Mouse (Mus musculus) lung, postnatal 4 days (tissue): ENCODE measurements around the gene Wnt9a.
"Not testable (repeated sequence)": the region's sequence is repeated elsewhere in the genome, so short reads cannot be mapped to it uniquely, and the experiment has no call there.

Experiments used
- DNase-seq, 2 experiments: peaks; one replicate each; pipeline ENCODE4 v3.0.0; 2021

Wnt9a gene

GRCm38 (mm10) chr11:59306461-59307421 lies at the start of gene Wnt9a:
Wnt9a (plus strand) TSS chr11:59306928.
- DNase-seq, result peak; percentile 71 to 88

- DNase-seq, result no peak
Measured at GRCm38 (mm10) chr11:59259647-59260046, 47.1 kb upstream of the Wnt9a start.

GRCm38 (mm10) chr11:59260706-59261493 lies 45.8 kb upstream of the Wnt9a start:
- DNase-seq, result peak; percentile 53 to 82

GRCm38 (mm10) chr11:59262308-59262707 lies 44.4 kb upstream of the Wnt9a start:
- DNase-seq, result no peak

- peak; percentile 74 to 87 for DNase-seq
Measured at GRCm38 (mm10) chr11:59263870-59264563, 42.7 kb upstream of the Wnt9a start.

GRCm38 (mm10) chr11:59264593-59264992 lies 42.1 kb upstream of the Wnt9a start:
- no peak for DNase-seq

GRCm38 (mm10) chr11:59265154-59265813 lies 41.4 kb upstream of the Wnt9a start:
- DNase-seq, result no peak

- no peak for DNase-seq
Measured at GRCm38 (mm10) chr11:59266727-59267126, 40.0 kb upstream of the Wnt9a start.

GRCm38 (mm10) chr11:59274184-59274583 lies 32.5 kb upstream of the Wnt9a start:
- DNase-seq, result no peak

- no peak for DNase-seq
Measured at GRCm38 (mm10) chr11:59276877-59277276, 29.9 kb upstream of the Wnt9a start.

GRCm38 (mm10) chr11:59278047-59278446 lies 28.7 kb upstream of the Wnt9a start:
- DNase-seq, result no peak

GRCm38 (mm10) chr11:59282111-59282510 lies 24.6 kb upstream of the Wnt9a start:
- DNase-seq, result no peak

- DNase-seq, result peak; percentile 58 to 81
Measured at GRCm38 (mm10) chr11:59282933-59283332, 23.8 kb upstream of the Wnt9a start.

GRCm38 (mm10) chr11:59284146-59284545 lies 22.6 kb upstream of the Wnt9a start:
- no peak for DNase-seq

- no peak for DNase-seq
Measured at GRCm38 (mm10) chr11:59289706-59290105, 17.0 kb upstream of the Wnt9a start.

- DNase-seq, result no peak
Measured at GRCm38 (mm10) chr11:59290702-59291303, 15.9 kb upstream of the Wnt9a start, which contains the start of gene Wnt3a. Wnt3a (minus strand) TSS chr11:59290752.

GRCm38 (mm10) chr11:59293616-59294015 lies 13.1 kb upstream of the Wnt9a start:
- DNase-seq, result peak; percentile 63 to 76

GRCm38 (mm10) chr11:59297941-59298340 lies 8.8 kb upstream of the Wnt9a start:
- peak; percentile 48 to 72 for DNase-seq

- peak in 1 of 2 experiments; percentile 47 for DNase-seq
Measured at GRCm38 (mm10) chr11:59300185-59300584, 6.5 kb upstream of the Wnt9a start.

GRCm38 (mm10) chr11:59301053-59301452 lies 5.7 kb upstream of the Wnt9a start:
- not testable (repeated sequence) for DNase-seq

GRCm38 (mm10) chr11:59302700-59303569 lies 3.8 kb upstream of the Wnt9a start:
- DNase-seq, result peak; percentile 89
